Mouse (Mus musculus) right cerebral cortex, postnatal 4 days (tissue): ENCODE data around the gene Ddn.

Experiments used
- DNase-seq: peaks from one replicate; pipeline ENCODE4 v3.0.0-alpha.2; 2022

The Ddn gene

DNA sequence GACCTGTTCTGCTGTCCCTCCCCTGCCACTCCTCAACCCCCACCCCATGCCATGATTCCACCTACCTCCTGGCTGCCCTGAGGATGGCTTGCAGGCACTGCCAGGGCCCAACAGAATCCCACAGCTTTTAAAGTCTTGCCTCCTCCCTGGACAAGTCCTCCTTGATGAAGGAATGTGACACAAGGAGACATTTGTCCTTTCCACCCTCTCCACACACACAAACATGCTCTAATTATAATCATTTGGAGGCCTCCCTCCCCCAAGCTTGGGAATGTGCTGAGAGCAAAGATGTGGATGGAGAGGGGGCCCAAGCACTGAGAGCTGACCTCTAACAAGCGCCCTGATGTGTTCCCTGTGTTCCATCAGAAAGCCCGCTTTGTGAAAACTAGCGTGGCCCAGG lies at the start of gene Ddn:
Gene Ddn, minus strand, starts transcription at position 101 of the 400 bp plus-strand sequence.
- DNase-seq = no peak

DNA sequence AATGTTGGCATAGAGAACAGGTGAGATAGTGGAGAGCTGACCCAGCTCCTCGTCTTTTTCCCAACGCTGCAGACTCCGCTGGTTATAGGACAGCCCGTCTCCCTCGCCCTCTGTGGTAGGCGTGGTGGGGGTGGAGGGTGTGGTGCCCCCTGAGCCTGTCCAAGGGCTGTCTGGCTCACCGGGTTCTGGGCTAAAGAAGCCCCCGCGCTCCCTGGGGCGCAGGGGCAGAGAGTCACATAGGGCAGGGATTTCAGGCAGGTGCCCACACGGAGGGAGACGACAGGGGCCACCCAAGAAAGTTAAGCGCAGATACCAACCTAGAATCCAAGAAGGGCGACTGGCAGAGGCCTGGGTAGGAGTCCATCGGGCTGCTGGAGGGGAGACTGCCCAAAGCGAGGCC lies 44.9 kb upstream of the Ddn start:
- no peak for DNase-seq

DNA sequence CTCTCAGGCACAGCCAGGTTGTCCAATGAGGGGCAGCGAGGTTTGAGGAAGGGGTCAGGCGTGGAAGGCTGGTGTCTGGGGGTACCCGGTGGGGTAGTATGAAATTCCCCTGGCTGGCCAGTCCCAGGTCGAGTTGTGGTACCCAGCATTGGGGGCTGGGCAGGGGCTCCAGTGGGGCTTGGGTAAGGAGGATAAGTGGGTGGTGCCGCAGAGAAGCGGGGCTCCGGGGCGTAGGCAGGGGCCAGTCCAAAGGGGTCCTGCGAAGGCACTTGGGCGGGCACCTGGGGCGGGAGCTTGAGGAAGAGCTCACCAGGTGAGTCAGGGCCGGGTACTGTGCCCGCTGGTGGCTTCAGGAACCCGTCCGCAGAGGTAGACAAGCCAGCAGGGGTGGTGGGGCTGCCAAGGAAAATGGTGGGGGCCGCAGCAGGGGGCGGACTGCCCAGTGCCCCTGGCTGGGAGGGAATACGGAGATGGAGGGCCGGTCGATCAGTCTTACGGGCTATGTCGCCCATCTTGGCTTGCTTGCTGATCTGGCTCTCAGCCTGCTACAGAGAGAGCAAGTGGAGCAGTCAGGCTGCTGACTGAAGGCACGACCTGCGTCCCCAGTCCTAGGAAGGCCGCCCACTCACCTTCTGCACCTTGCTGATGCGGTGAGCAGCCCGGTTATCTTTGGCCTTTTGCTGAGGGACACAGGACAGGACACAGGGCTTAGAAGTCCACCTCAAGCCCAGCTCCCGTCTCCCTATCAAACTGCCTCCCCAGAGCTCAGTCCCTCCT lies 44.1 kb upstream of the Ddn start:
- DNase-seq = no peak

DNA sequence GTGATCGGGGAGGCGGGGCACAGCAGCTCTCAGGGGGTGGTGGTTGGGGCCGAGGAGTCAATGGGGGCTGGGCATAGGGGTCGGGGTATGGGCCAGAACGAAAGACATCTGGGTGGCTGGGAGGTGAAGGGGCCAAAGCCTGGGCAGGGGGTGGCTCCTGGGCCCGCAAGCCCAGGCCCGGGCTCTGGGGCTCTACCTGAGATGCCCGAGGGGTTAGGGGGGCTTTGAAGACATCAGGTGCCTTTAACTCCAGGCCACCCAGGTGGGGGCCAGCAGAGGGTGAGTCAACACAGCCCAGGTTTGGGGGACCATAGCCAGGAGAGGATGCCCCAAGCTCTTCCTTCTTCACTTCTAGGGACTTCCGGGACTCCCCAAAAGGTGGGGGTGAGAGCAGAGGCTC lies 43.4 kb upstream of the Ddn start:
- no peak for DNase-seq

DNA sequence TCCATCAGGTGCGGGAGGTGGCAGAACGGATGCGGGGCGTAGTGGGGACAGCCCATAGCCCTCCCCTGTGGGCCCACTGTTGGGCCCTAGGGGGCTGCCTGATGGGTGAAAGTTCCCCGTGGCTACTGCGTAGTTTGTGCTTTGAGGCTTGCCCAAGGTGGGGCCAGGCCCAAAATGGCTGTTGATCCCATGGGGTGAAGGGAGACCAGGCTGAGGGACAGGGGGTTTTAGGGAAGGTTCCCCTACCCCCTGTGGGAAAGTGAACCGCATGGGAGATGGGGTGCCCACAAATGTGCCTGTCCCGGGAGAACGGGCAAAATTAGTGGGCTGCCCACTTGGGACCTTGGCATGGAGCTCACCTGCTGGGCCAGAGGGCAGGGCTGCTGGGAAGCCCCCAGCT lies 42.8 kb upstream of the Ddn start:
- DNase-seq = no peak

DNA sequence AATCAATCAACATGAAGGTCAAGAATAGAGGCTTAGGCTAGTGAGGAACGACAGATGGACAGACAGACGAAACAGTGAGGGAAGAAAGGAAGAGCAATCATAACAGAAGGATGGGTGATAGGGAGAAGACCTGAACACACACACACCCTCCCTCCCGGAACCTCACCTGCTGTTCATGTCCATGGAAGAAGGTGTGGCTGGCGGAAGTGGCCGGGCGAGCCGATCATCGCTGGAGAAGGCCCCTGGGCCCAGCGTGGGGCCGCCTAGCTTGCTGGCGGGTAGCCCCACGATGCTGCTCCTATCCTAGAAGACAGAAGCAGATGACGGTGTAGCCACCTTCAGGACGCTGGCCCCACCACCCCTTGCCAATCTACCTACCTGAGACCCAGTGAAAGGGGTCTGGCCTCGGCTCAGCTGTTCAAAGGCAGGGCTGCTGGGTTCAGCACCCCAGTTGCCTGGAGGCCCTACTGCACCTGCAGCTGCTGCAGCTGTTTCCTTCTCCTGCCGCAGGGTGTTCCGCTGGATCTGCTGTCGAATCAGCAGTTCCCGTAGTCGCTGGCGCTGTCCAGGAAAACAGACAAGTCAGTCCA lies 42.0 kb upstream of the Ddn start:
- DNase-seq = no peak

DNA sequence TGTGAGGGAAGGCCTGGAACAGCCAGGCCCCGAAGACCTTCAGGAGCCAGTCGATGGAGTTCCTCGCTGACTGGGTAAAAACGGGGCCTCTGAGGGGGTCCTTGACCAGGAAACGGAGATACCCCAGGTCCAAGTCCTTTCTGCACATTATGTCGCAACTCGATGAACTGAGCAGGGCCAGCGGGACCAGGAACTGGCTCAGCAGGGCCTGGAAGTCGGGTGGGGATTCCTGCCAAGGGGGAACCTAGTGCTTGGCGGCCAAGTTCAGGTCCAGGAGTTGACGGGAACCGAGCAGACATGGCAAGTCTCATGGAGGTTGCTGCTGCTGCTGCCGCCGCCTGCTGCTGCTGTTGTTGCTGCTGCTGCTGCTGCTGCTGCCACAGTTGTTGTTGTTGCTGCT lies 41.4 kb upstream of the Ddn start:
- DNase-seq = no peak

DNA sequence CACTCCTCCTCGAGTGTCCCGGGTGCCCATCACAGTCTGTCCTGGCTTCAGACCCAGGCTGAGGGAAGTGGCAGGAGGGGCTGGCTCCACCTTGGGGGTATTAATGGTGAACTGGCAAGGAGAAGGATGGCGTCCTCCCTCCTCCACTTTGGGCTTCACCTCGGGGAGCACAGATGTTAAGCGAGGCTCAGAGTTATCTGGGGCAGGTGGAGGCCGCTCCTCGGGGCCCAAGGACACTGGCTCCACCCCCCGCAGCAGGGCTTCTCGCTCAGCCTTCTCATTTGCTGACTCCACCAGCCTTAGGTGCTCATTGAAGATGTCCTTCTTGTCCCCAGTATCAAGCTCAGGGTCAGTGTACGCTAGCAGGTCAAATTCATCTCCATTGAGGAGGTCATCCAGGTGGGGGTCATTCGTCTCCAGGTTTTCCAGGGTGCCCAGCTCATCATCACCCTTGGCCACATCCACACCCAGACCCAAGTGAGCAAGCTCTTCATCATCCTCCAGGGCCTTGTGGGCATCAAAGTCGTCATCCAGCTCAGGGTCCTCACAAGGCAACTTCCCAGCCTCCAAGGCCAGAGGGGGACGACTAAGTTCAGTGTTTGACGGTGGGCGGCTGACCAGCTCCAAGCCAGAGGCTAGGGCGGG lies 40.8 kb upstream of the Ddn start:
- no peak for DNase-seq

DNA sequence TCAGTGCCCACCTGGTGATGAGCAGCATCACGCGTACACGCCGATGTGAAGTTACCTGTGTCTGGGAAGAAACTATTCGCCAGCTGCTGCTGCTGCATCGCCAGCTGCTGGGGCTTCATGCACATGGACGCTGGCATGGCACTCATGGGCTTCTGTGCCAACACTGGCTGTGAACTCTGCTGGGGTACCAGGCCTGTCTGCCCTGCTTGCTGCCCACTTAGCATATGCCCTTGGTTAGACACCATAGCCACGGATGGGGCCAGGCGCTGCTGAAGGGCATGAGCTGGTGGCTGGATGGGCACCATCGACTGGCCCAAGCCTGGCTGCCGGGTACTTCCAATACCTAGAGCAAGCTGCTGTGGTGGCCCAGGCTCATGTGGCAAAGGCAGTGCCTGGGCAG lies 39.9 kb upstream of the Ddn start:
- DNase-seq = no peak

DNA sequence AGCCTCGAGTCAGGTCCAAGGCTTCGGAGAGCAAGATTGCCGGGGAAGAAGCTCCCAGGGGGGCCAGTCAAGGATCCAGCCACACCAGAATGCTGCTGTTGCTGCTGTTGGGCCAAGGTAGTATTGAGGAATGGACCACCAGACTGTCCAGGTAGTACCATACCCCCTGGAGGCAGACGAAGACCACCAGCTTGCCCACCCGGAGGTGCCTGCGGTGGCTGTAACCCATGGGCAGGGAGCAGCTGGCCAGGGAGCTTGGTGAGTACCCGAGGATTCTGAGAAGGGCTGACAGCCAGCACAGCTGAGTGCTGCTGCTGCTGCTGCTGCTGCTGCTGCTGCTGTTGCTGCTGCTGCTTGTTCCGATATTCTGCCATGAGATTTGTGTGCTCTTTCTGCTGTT lies 36.9 kb upstream of the Ddn start:
- no peak for DNase-seq

DNA sequence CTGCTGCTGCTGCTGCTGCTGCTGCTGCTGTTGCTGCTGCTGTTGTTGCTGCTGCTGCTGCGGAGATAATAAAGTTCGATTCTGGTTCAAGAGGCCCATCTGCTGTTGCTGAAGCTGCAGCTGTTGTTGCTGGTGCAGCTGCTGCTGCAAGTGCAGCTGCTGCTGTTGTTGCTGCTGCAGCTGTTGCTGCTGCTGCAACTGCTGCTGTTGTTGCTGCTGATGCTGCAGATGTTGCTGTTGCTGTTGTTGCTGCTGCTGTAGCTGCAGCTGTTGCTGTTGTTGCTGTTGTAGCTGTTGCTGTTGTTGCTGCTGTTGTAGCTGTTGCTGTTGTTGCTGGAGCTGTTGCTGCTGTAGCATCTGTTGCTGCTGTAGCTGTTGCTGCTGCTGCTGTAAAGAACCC lies 35.9 kb upstream of the Ddn start:
- no peak for DNase-seq

DNA sequence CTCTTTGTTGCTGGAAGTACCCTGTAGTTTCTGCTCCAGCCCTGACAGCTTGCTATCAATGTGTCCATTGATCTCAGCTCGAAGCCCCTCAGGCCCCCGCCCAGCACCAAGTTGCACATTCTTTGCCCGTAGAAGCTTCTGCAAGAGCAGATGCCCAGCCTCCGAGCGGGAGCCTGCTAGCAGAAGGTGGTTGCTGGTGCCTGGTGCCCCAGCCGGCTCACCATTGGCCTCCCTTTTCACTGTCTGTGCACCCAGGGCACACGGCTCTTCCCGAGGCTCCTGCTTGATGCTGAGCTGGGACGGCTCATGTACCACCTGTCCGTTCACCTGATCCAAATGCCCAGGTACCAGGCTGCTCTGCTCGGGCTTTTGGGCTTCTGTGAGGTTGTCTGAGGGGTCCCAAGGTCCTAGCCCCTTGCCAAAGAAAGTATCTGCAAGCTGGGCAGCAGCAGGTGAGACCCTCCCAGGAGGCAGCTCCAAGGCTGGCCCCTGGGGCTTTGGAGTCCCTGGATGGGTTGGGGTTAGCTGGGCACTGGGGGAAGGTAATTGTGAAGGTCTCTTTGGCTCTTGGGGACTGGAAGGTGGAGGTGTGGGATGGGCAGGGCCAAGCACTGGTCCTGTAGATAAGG lies 34.4 kb upstream of the Ddn start:
- DNase-seq = no peak

DNA sequence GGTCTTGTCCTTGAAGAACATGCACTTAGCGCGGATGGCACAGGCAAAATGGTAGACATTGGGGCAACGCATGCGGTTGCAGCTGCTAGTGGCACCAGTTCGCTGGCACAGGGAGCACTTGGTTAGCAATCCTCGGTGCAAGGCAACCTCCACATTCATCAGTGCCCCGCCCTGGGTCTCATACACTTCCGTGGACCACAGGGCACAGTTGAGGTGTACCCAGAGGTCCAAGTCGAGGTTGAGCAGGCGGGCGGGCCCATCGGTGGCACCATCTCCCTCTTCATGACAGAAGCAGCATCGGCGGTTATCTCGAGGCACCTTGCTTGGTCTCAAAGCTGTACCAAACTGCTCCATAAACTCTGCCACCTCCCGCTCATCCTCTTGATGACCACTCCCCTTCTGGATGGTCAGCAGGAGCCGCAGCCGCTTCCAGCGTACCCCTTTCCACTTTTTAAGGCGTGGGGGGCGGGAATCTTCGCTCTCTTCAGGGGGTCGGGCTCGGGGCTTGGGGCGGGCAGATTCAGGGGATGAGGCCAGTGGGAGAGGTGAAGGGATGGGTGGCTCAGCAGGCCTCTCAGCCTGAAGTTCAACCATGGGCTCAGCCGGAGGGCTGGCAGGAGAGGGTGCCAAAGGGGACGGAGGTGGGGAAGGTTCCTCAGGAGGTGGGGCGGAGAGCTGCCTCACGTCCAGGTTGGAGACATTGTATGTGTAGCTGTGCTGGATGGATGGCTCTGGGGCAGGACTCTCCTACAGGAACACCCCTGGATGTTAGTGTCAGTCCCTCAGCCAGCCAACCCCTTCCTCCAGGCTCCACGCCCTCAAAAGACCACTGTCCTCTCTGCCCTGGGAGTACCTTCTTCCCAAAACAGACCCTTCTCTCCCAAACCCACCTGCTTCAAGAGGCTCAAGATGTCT lies 30.6 kb upstream of the Ddn start:
- DNase-seq = no peak

DNA sequence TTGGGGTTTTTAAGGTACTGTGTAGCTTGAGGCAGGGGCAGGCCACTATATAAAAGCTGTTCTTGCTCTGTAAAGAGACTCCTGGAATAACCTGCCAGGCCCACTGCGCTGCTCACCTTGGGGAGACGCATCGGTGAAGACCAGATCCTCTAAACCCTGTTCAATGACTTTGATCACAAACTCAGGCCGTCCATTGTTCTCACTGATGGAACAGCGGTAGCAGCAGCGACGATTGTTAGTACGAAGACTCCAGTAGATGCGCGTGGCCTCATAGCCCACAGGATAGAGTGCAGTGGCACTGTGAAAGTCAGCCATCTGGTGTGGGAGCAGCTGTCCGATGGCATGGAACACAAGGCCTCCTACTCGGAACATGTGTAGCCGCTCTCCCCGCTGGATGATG lies 29.9 kb upstream of the Ddn start:
- no peak for DNase-seq

DNA sequence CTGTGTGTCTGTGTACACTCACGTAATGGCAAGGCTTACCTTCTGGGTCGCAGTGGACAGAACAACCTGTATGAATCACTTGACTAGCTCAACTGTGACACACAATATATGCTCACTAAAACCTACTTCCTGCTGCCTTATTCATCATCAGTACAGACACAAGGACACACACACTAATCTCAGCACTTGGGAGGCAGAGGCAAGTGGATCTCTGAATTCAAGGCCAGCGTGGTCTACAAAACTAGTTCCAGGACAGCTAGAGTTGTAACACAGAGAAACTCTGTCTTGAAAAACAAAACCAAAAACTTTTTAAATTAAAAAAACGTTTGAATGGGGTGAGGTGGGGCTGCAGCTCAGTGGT lies 28.4 kb upstream of the Ddn start:
- no peak for DNase-seq

DNA sequence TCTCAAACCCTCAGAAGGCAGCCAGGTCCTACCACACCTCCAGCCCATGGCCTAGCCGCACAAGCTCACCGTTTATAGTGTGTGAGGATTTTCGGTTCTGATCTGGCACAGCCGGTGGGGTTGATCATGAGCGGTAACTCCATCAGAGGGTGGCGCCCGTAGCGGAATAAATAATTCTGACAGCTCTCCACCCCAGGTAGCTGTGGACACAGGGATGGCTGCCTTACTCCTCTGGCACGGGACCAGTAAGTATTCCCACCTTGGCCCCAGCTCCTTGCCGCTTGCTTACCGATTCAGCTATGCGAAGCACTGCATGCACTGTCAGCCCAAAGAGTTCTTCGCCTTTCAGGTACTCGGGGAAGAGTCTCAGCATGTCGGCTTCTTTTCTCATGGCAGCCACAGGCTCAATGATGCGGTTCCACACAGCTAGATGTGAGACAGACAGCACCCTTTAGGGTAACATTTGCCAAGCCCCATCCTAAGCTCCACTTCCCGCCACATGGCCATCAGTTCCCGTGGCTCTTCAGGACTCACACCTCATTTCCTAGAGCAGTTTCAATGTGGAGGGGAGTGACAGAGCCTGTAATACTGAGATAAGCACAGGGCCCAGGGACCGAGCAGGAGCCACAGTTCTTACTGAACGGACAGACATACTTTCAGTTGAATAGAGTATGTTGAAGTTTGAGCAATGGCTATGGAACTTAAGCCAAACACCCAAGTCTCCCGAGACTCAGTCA lies 27.9 kb upstream of the Ddn start:
- no peak for DNase-seq

DNA sequence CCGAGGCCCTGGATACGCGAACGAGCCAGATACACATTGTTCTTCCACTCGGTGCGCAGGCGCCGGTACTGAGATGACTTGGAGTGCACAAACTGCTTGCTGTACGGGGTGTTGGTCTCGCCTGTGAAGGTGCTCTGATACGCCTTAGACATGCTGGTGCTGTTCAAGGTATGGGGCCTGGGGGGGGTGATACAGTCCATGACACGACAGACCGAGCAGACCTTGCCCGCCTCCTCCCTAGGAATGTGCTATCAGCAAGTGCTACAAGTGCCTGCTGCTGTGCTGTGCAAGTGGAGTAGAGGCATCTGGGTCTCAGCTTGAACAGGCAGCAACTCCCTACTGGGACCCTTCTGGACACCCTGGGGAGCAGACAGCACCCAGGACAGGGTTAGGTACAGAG lies 26.0 kb upstream of the Ddn start:
- no peak for DNase-seq

DNA sequence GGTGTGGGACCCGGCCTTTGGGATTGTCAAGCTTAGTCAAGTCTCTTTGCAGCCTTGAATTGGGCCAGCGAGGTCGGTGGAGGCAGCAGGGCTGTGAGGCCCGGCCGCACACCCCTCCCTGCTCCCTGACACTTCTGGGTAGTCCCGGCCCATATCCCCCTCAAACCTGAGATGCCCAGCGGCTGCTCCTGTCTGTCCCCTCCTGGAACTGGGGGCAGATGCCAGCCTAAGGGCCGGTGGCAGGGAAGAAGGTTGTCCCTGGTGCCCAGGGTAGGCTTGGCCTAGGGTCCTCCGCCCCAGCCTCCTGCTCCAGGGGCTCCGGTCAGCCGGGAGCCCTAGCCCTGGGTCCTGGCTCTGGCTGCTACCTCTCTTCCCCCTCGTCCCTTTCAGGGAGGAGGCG lies 24.8 kb upstream of the Ddn start:
- DNase-seq = no peak

DNA sequence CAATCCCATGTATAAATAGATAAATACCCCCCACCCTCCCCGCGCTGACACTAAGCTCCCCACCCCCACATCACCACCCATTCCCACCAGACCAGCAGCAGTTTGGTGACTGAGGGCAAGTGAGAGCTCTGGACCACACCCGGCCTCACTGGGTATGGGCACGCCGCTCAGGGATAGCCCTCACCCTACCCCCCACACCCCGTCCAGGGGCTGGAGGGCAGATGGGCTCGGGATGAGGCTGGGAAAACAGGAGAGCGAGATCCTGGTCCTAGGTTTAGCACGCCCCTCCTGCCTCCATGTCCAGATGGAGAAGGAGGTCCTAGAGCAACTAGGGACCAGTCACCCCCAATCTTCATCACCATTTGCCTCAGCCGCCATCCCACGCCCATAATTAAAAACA lies 24.0 kb upstream of the Ddn start:
- no peak for DNase-seq

DNA sequence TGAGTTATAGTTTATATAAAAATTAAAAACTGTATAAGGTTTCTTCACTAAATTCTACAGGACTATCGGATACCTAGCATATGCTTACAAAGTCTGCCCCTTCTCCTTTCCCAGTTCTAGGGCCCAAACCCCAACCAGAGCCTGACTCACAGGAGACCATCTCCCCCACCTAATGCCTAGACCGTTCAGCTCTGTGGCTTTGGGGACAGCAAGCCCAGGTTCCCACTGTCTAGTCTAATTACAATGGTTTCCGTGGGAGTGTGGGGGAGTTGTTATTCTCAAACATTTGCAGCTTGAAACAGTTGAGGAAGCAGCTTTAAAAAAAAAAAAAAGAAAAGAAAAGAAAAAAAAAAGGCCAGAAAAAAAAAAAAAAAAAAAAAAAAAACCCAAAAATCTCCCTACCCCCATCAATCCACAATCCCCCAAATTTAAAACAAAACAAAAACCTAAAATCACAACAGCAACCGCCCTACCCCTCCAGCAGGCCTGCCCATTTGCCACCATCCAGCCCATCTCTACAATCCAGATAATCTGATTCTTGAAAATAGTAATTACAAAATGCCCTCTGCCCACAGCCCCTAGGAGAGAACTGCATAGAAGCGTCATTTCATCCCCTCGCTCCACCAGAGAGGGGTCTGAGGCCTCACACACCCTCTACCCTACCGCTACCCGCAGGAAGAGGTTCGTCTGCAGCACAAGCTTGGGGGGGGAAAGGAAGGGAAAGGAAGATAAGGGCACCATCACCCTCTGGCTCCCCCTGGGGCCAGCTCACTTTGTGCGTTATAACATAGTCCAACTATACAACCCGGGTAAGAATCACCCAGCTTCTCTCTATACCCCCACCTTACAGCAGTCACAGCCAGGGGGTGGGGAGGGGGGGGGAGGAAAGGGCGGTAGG lies 23.1 kb upstream of the Ddn start:
- DNase-seq = no peak

DNA sequence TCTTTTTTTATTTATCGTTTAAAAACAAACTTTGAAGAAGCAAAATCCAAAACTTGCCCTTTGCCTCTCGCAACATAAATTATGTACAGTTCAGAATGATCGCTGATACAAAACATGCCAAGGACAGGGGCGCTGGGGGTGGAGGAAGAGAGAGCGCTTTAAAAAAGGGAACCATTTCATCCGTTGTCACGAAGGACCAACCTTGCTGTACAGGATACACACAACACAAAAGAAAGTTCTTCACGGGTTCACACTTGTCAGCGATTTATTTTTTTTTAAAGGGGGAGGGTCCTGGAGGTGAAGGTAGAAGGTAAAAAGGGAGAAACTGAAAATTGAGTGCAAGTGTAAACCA lies 22.4 kb upstream of the Ddn start:
- no peak for DNase-seq
